Mouse (Mus musculus) lung, postnatal 0 days (tissue): ENCODE results near the gene Mia. TPM values are rescaled to one million over a fixed set of nuclear protein-coding genes. Genes with fewer than 3 reads are reported as not detected.
A peak's percentile ranks its signal among the peaks of the same experiment; 100 is the strongest.

Experiments used
- ATAC-seq: fragments of 200-750 bp; cut with Nextera tagmentation; 2 replicates; pipeline ENCODE4 v1.8.0; 2017; ENCODE audit warnings: moderate library complexity
- DNase-seq: peaks from one replicate; pipeline ENCODE4 v3.0.0-alpha.2; 2016; ENCODE audit warnings: low spot score
- H3K27ac ChIP-seq: fragments of 300-500 bp; sonication (generic); 2 replicates; pipeline ENCODE4 v1.5.1; 2014; ENCODE audit warnings: antibody characterized with exemption, mild to moderate bottlenecking, low read length, mixed read lengths
- H3K27me3 ChIP-seq: fragments of 300-500 bp; sonication (generic); replicated peaks from 2 replicates; pipeline ENCODE4 v1.6.1; 2014; ENCODE audit warnings: low read length, mixed read lengths; ENCODE audit not compliant: insufficient read depth
- H3K36me3 ChIP-seq: fragments of 300-500 bp; sonication (generic); 2 replicates; pipeline ENCODE4 v1.6.1; 2014; ENCODE audit warnings: low read length, mixed read lengths; ENCODE audit not compliant: insufficient read depth
- H3K4me1 ChIP-seq: fragments of 300-500 bp; sonication (generic); 2 replicates; pipeline ENCODE4 v1.6.1; 2014; ENCODE audit warnings: antibody characterized with exemption, low read depth, low read length, mixed read lengths; ENCODE audit not compliant: insufficient read depth
- H3K4me2 ChIP-seq: fragments of 300-500 bp; sonication (generic); replicated peaks from 2 replicates; pipeline ENCODE4 v1.6.1; 2014; ENCODE audit warnings: low read depth, mild to moderate bottlenecking, low read length, moderate library complexity, mixed read lengths
- H3K4me3 ChIP-seq: fragments of 300-500 bp; sonication (generic); 2 replicates; pipeline ENCODE4 v1.5.1; 2014; ENCODE audit warnings: low read depth, low read length
- H3K9ac ChIP-seq: fragments of 300-500 bp; sonication (generic); replicated peaks from 2 replicates; pipeline ENCODE4 v1.6.1; 2014; ENCODE audit warnings: low read depth, mild to moderate bottlenecking
- H3K9me3 ChIP-seq: fragments of 300-500 bp; sonication (generic); 2 replicates; pipeline ENCODE4 v1.6.1; 2016; ENCODE audit warnings: low read length, mixed read lengths
- CTCF ChIP-seq: IDR thresholded peaks from 2 replicates; pipeline ENCODE4 v1.5.1; 2016; ENCODE audit warnings: antibody characterized with exemption, mild to moderate bottlenecking
- EP300 ChIP-seq: IDR thresholded peaks from 2 replicates; pipeline ENCODE4 v1.6.1; 2016; ENCODE audit warnings: antibody characterized with exemption, mild to moderate bottlenecking, control low read depth
- WGBS: fragments of 180-500 bp; shearing (Covaris S2); extraction: QIAGEN DNeasy Blood & Tissue Kit; methylation state at CpG from one replicate; pipeline ENCODE4 v1.1.7; 2014; 5-methylcytosine and 5-hydroxymethylcytosine counted together
- polyA plus RNA-seq: library from polyadenylated mRNA; unstranded; fragments of >200 nt; fragmentation: Nextera tagmentation; extraction: Ambion mirVana; gene quantifications from 2 replicates; pipeline ENCODE4 v1.2.1, GENCODE M21; 2015

Mia gene
- polyA plus RNA-seq, 1 experiment from 2014 or later: 31.5 TPM

DNA sequence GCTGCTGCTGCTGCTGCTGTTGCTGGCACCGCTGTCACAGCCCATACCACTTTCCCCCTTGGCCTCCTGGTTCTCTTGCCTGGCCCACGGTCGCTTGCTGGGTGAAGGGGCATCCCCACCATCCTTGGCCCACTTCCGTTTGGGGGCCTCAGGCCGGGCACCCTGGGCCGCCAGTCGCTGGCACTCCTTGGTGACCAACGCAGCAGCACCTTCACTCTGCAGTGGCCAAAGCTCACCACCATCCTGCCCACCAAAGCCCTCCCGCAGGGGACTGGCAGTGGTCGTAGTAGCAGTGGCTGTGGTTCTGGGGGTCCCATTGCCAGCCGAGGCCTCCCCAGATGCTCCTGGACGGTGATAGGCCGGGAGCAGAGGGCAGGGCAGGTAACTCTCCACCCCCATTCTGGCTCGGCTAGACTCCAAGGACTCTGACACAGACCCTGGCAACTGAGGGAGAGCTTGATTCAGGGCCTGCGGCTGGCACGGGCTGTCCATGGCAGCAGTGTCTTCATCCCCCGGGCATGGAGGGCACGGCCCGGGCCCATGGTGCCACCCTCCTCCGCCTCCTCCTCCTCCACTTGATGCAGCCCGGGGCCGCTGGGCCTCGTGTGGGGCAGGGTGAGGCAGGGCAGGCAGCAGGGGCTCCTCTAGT, 15.8 kb downstream of the Mia start:
- Histone ChIP-seq H3K4me3 (peak overlapping the region; percentile 82), H3K4me1 (peaks cover 38% of the 10 kb centered on the region; the same call in 1 of the 2 replicates), H3K27ac (peak overlapping the region; percentile 99), H3K9ac (peak overlapping the region; percentile 86), H3K27me3 (no peaks in the 10 kb centered on the region), H3K4me2 (peak overlapping the region; percentile 73), H3K9me3 (no peaks in the 10 kb centered on the region), H3K36me3 (no peaks in the 10 kb centered on the region)
- 57% methylated on average over 22 of the region's 23 CpGs for WGBS
- DNase-seq (no peak), ATAC-seq (no peak)
- TF ChIP-seq EP300: no peak
- no peak for TF ChIP-seq CTCF

DNA sequence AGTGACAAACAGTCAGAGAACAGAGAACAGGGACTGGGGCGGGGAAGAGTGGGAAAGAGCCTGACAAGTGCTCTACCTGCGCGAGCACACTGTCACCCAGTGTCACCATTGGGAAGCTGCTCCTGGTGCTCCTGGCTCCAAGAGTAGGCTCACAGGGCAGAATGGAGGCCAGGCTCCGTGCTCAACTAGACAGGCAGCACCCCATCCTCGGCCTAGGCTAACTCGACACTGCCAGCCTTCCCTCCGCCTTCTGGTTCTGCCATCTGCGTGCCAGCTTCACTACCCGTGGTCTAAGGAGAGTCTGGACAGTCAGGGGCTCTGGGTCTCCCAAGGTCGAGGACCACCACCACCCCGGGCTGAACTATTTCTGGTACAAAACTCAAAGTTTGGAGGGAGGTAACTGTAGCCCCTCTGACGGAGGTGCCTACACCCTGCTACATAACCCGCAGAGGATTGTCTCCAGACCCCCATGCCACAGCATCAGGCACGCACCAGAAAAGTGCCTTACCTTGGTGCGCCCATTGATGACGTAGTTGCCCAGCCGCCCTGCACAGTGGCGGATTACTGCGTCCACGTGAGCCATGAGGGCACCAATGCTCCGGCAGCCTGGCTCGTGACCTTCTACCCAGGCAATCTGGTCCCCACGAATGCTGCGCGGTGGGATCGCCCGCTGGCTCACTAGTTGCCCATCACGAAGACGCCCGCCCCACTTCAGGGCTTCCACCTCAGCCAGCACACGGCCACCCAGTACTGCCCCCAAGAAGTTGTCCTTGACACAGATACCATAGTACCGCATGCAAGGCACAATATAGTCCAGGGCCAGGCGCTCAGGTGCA, 16.6 kb downstream of the Mia start:
- no peak for TF ChIP-seq EP300
- no peak for TF ChIP-seq CTCF
- Histone ChIP-seq H3K27ac (no peak overlapping the region; the same call in 1 of the 2 replicates), H3K4me3 (no peak overlapping the region), H3K9ac (no peak overlapping the region), H3K4me2 (peak overlapping the region; percentile 73), H3K9me3 (no peaks in the 10 kb centered on the region), H3K27me3 (no peaks in the 10 kb centered on the region), H3K36me3 (0 out of 2 replicates have a peak, but pooled peaks cover 2% of the 10 kb centered on the region), H3K4me1 (peaks cover 40% of the 10 kb centered on the region; the same call in 1 of the 2 replicates)
- DNase-seq: no peak
- ATAC-seq: no peak
- 80% methylated on average over 33 of the region's 33 CpGs for WGBS

DNA sequence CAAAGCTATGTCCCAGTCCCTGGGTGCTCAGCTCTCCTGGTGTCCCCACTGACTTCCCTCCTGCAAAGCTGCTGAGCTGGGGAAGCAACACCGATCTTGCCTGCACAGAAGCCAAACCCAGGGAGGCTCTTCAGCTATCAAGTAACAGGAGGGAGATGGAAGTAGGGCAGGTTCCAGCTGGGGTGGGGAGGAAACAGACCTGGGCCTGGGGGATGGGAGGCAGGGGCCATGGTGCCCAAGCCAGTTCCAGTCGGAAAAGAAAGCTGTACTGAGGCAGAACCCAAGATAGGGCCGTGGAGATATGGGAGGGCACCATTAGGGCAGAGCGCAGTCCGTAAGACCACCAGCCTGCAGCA, 17.5 kb downstream of the Mia start:
- Histone ChIP-seq H3K4me1 (peaks cover 40% of the 10 kb centered on the region; the same call in 1 of the 2 replicates), H3K36me3 (peaks cover 9% of the 10 kb centered on the region; the same call in 1 of the 2 replicates), H3K9me3 (no peaks in the 10 kb centered on the region), H3K27me3 (no peaks in the 10 kb centered on the region), H3K27ac (peak overlapping the region; percentile 43; the same call in 1 of the 2 replicates), H3K9ac (no peak overlapping the region), H3K4me3 (peak overlapping the region; percentile 8; the same call in 1 of the 2 replicates), H3K4me2 (peak overlapping the region; percentile 73)
- TF ChIP-seq EP300 (no peak), CTCF (no peak)
- ATAC-seq (no peak), DNase-seq (no peak)
- WGBS: 67% methylated on average over 5 of the region's 5 CpGs

DNA sequence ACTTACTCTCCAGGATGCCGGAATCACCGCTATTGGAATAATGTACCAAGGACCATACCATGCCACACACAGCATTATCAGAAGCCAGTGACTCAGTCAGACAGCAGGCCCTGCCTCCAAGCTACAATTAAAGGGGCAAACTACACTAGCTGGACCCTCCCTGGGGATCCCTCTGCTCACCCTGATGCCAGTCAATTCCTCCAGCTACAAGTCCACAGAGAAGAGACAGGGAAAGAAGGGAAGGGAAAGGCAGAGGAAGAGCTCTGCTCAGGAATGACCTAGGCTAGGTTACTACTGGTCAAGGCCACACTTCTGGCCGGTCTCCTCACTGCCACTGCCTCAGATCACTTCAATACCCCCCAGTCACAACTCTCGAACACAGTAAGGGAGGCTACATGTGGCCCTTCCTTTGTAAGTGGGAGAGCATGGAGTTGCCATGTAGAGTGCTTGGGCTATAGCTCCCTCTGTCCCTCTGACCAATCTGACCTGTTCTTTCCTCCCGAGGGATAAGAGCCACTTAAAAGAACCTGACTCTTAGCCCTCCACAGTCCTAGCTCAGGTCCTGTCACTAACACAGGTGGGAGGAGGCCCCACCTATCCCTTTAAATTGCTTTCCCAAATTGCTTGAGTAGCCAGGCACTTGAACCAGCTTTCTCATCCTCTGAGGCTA, 18.0 kb downstream of the Mia start:
- no peak for ATAC-seq
- TF ChIP-seq EP300 (no peak), CTCF (no peak)
- WGBS: 61% methylated on average over 5 of the region's 5 CpGs
- Histone ChIP-seq H3K36me3 (peaks cover 15% of the 10 kb centered on the region; the same call in 1 of the 2 replicates), H3K27me3 (no peaks in the 10 kb centered on the region), H3K9ac (no peak overlapping the region), H3K9me3 (no peaks in the 10 kb centered on the region), H3K27ac (peak overlapping the region; percentile 43), H3K4me2 (peak overlapping the region; percentile 73), H3K4me3 (peak overlapping the region; percentile 8; the same call in 1 of the 2 replicates), H3K4me1 (peaks cover 40% of the 10 kb centered on the region; the same call in 1 of the 2 replicates)
- peak; percentile 54 for DNase-seq

DNA sequence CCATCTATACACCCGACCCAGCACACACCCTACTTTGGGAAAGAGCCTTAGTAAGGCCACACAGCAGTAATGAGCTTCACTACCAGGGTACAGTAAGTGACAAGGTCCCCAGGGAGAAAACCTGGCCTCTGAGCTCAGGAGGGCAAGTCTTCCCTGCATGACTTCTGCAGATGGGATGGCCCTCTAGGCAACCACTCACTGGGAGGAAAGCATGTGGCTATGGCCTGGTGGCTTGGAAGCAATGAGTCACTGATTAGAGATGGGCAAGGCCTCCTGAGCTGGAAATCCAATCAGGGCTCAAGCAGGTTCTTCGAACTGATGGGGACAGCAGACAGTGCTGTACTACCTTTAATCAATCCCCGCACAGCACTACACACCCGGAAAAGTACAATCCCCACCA, 19.2 kb downstream of the Mia start:
- Histone ChIP-seq H3K4me1 (peaks cover 36% of the 10 kb centered on the region; the same call in 1 of the 2 replicates), H3K9me3 (no peaks in the 10 kb centered on the region), H3K9ac (no peak overlapping the region), H3K4me2 (no peak overlapping the region), H3K27ac (no peak overlapping the region), H3K4me3 (no peak overlapping the region), H3K27me3 (no peaks in the 10 kb centered on the region), H3K36me3 (peaks cover 18% of the 10 kb centered on the region; the same call in 1 of the 2 replicates)
- 82% methylated on average over 4 of the region's 4 CpGs for WGBS
- no peak for DNase-seq
- TF ChIP-seq EP300 (no peak), CTCF (no peak)
- ATAC-seq: no peak

DNA sequence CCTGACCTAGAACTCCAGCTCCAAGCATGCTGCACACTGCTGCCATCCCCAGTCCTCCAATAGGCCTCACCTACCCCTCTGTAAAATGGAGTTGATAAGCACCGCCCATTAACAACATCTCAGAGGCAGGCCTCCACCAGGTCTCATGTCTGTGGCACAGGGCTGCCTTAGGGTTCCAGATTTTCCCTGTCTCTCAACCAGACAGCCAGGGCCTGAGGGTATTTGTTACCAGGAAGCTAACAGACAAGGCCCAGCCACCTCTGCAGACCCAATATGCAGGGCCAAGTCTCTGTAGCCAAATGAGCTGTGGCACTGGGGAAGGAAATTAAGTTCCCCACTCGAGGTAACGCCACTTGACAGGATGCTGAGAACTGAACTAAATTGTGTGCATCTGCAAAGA, 20.0 kb downstream of the Mia start:
- Histone ChIP-seq H3K9ac (no peak overlapping the region), H3K4me1 (peaks cover 36% of the 10 kb centered on the region; the same call in 1 of the 2 replicates), H3K4me2 (no peak overlapping the region), H3K36me3 (peaks cover 18% of the 10 kb centered on the region; the same call in 1 of the 2 replicates), H3K9me3 (no peaks in the 10 kb centered on the region), H3K27me3 (no peaks in the 10 kb centered on the region), H3K27ac (peak overlapping the region; percentile 65; the same call in 1 of the 2 replicates), H3K4me3 (no peak overlapping the region)
- no peak for DNase-seq
- no peak for ATAC-seq
- no peak for TF ChIP-seq EP300
- no peak for TF ChIP-seq CTCF
- 76% methylated on average over 3 of the region's 3 CpGs for WGBS
